Mouse (Mus musculus) E14TG2a.4 (cell line): ENCODE measurements at regions not wholly inside any gene's neighbourhood (a gene's known extent, or its start where the extent isn't known, plus 50 kb on each side); places are given as distances from the start of the nearest gene placed in this dataset.

Experiments
- H3K27me3 ChIP-seq: 2 replicates; pipeline ENCODE4 v1.6.1; 2014; ENCODE audit warnings: low read length, control low read depth; ENCODE audit not compliant: insufficient read depth
- H3K36me3 ChIP-seq: 2 replicates; pipeline ENCODE4 v1.6.1; 2014; ENCODE audit warnings: low read length, control low read depth; ENCODE audit not compliant: insufficient read depth
- H3K4me1 ChIP-seq: replicated peaks from 2 replicates; pipeline ENCODE4 v1.6.1; 2014; ENCODE audit warnings: low read depth, low read length, control low read depth
- H3K4me3 ChIP-seq: replicated peaks from 2 replicates; pipeline ENCODE4 v1.5.1; 2014; ENCODE audit warnings: mild to moderate bottlenecking, low read length
- H3K9me3 ChIP-seq: 2 replicates; pipeline ENCODE4 v1.6.1; 2014; ENCODE audit warnings: low read length, control low read depth
- CTCF ChIP-seq: conservative IDR thresholded peaks from 2 replicates; pipeline ENCODE4 v1.5.1; 2014; ENCODE audit warnings: low read length
- NANOG ChIP-seq: IDR thresholded peaks from 2 replicates; pipeline ENCODE4 v1.6.1; 2014; ENCODE audit warnings: borderline replicate concordance, low read length, mixed read lengths
- POU5F1 ChIP-seq: IDR thresholded peaks from 2 replicates; pipeline ENCODE4 v1.6.1; 2014; ENCODE audit warnings: low read length, borderline replicate concordance

DNA sequence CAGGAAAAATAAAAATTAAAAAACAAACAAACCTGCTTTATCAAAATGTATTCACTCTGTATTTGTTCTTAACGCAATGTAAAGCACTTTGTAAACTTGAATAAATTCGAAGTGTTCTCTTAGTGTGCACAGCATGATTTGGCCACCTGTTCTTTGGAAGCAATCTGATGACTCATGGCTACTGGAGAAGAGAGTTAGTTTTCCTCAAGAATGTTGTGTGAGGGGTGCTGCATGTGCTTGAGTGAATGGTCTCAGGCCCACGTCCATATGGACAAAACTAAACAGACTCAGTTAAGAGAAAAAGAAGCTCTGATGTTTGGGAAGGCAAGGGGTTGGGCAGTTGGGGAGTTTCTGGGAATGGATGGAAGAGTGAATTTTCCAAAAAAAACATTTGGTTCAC is 267.1 kb downstream of the Kcnj2 start:
- H3K36me3 ChIP-seq, result no peaks in the 10 kb centered on the region
- no peak for TF ChIP-seq POU5F1
- TF ChIP-seq CTCF, result no peak
- no peak for TF ChIP-seq NANOG
- no peaks in the 10 kb centered on the region for H3K9me3 ChIP-seq
- no peaks in the 10 kb centered on the region for H3K27me3 ChIP-seq
- no peaks in the 10 kb centered on the region for H3K4me1 ChIP-seq
- no peak overlapping the region for H3K4me3 ChIP-seq

DNA sequence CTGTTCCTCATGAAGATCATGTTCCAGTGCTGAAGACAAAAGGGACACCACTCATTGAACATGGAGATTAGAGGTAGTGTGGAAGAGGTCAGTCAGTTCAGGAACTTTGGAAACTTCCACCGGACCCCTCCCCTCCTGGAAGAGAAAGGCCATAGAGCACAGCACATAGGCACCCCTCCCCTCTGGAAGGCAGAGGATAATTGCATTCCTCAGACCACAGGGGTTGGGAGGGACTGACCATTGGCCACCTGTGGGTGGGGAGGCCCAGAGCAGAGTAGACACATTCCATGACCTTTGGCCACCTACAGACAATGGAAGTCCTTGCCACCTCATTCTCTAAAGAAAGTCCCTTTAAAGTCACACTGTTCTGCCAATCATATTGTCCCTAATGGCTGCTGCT is 281.6 kb downstream of the Kcnj2 start:
- Histone ChIP-seq H3K36me3 (no peaks in the 10 kb centered on the region), H3K4me3 (no peak overlapping the region), H3K4me1 (peaks cover 4% of the 10 kb centered on the region), H3K9me3 (peaks cover 3% of the 10 kb centered on the region; the same call in 1 of the 2 replicates), H3K27me3 (no peaks in the 10 kb centered on the region)
- TF ChIP-seq NANOG, result no peak
- no peak for TF ChIP-seq CTCF
- TF ChIP-seq POU5F1, result no peak

DNA sequence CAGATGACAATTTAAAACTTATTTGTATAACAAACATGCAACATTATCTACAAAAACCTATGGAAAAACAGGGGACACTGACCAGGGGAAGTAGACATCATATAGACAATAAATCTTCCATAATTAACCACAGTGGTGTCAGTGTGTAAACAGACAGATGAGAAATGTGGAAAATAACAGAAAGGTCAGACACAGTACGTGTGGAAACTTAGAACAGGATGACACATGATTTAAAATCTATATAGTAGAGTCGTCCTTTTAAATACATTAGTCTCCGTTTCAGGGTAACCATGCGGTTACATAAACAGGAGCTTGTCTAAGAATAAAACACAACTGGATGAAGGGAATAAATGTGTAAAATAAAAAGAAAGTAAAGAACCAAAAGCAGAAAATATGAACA is 284.1 kb downstream of the Kcnj2 start:
- Histone ChIP-seq H3K27me3 (no peaks in the 10 kb centered on the region), H3K4me3 (no peak overlapping the region), H3K4me1 (peaks cover 4% of the 10 kb centered on the region), H3K9me3 (peaks cover 6% of the 10 kb centered on the region; the same call in 1 of the 2 replicates), H3K36me3 (no peaks in the 10 kb centered on the region)
- TF ChIP-seq CTCF (no peak), NANOG (no peak), POU5F1 (no peak)

DNA sequence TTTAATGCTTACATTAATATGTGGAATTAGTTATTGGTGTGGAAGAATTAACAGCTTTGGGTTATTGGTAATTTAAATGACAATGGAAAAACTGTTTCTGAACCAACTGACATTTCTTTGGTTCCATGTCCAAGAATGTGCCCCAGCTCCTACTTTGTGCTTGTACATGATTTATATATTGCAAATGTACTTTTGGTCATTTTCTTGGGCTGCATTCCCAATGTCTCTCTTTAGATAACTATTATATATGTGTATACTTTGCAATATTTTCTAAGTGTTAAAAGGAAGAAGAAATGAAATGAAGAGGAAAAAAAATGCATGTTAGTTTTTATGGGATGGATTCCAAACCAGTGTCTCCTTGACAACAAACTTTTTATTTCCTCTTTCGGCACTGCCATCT is 297.4 kb downstream of the Kcnj2 start:
- TF ChIP-seq POU5F1, result no peak
- no peak for TF ChIP-seq CTCF
- Histone ChIP-seq H3K4me1 (no peaks in the 10 kb centered on the region), H3K36me3 (no peaks in the 10 kb centered on the region), H3K27me3 (no peaks in the 10 kb centered on the region), H3K4me3 (no peak overlapping the region), H3K9me3 (peaks cover 10% of the 10 kb centered on the region)

GRCm38 (mm10) chr11:111377165-111377564 is 311.2 kb downstream of the Kcnj2 start:
- H3K36me3 ChIP-seq, result no peaks in the 10 kb centered on the region
- no peak for TF ChIP-seq CTCF
- TF ChIP-seq POU5F1, result no peak

GRCm38 (mm10) chr11:111379842-111380241 is 313.9 kb downstream of the Kcnj2 start:
- Histone ChIP-seq H3K9me3 (no peaks in the 10 kb centered on the region), H3K4me1 (no peaks in the 10 kb centered on the region), H3K36me3 (no peaks in the 10 kb centered on the region), H3K4me3 (no peak overlapping the region), H3K27me3 (no peaks in the 10 kb centered on the region)
- TF ChIP-seq POU5F1 (no peak), NANOG (no peak), CTCF (no peak)

More at GRCm38 (mm10) chr11:111377165-111377564, 311.2 kb downstream of the Kcnj2 start:
- Histone ChIP-seq H3K4me1 (no peaks in the 10 kb centered on the region), H3K27me3 (no peaks in the 10 kb centered on the region), H3K4me3 (no peak overlapping the region), H3K9me3 (no peaks in the 10 kb centered on the region)

- no peaks in the 10 kb centered on the region for H3K27me3 ChIP-seq
- H3K36me3 ChIP-seq, result no peaks in the 10 kb centered on the region
- TF ChIP-seq CTCF, result no peak
- TF ChIP-seq POU5F1, result no peak
- TF ChIP-seq NANOG, result no peak
Observed at GRCm38 (mm10) chr11:111398706-111399105, 332.7 kb downstream of the Kcnj2 start.

DNA sequence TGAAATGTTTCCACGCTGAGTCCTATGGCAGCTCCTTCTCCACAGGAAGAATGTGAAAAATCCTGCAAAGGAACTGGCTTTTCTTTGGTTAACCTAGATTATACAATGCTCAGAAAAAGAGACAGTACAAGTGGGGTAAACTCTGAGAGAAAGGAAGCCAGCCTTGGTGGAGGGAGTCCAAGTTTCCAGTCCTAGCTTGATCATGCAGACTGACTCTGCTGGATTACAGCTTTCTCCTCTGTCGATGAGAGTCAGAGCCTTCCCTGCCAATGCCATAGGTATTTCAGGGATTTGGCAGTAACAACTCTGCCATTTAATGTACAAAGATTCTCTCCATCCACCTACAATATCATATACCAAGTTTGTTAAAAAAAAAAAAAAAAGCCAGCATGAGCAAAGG is 343.3 kb downstream of the Kcnj2 start:
- Histone ChIP-seq H3K4me1 (no peaks in the 10 kb centered on the region), H3K4me3 (no peak overlapping the region), H3K9me3 (no peaks in the 10 kb centered on the region), H3K36me3 (no peaks in the 10 kb centered on the region), H3K27me3 (no peaks in the 10 kb centered on the region)
- TF ChIP-seq POU5F1, result no peak
- no peak for TF ChIP-seq CTCF
- no peak for TF ChIP-seq NANOG

More at GRCm38 (mm10) chr11:111398706-111399105, 332.7 kb downstream of the Kcnj2 start:
- Histone ChIP-seq H3K9me3 (no peaks in the 10 kb centered on the region), H3K4me3 (no peak overlapping the region), H3K4me1 (no peaks in the 10 kb centered on the region)

GRCm38 (mm10) chr11:111424871-111425270 is 358.9 kb downstream of the Kcnj2 start:
- TF ChIP-seq NANOG (no peak), CTCF (no peak), POU5F1 (no peak)
- peaks cover 6% of the 10 kb centered on the region; the same call in 1 of the 2 replicates for H3K9me3 ChIP-seq
- no peaks in the 10 kb centered on the region for H3K36me3 ChIP-seq
- no peak overlapping the region for H3K4me3 ChIP-seq
- H3K27me3 ChIP-seq, result no peaks in the 10 kb centered on the region
- H3K4me1 ChIP-seq, result no peaks in the 10 kb centered on the region
